Mouse (Mus musculus) c-Kit-positive CD71-positive TER-119-negative erythroid progenitor cells, embryonic 14.5 days (primary cell): ENCODE results near the gene Abl2.
A peak's percentile ranks its signal among the peaks of the same experiment; 100 is the strongest.
"Not testable (repeated sequence)": the region's sequence is repeated elsewhere in the genome, so short reads cannot be mapped to it uniquely, and the experiment has no call there.

Experiments used
- DNase-seq: peaks from one replicate; pipeline ENCODE4 v3.0.0-alpha.2; 2013; ENCODE audit warnings: low read depth

The Abl2 gene

GRCm38 (mm10) chr1:156558024-156558930 is at the start of gene Abl2:
TSS of gene Abl2 (plus strand) at chr1:156558786.
- DNase-seq: peak; percentile 72

- no peak for DNase-seq
Measured at GRCm38 (mm10) chr1:156520136-156520780, 38.3 kb upstream of the Abl2 start.

- DNase-seq: no peak
Measured at GRCm38 (mm10) chr1:156521796-156522517, 36.6 kb upstream of the Abl2 start.

GRCm38 (mm10) chr1:156523842-156524241 is 34.7 kb upstream of the Abl2 start, which contains the start of gene Gm10031:
TSS of gene Gm10031 (plus strand) at chr1:156524012.
- not testable (repeated sequence) for DNase-seq

- DNase-seq: not testable (repeated sequence)
Measured at GRCm38 (mm10) chr1:156532476-156533175, 26.0 kb upstream of the Abl2 start.

- DNase-seq: no peak
Measured at GRCm38 (mm10) chr1:156533483-156533882, 25.1 kb upstream of the Abl2 start.

GRCm38 (mm10) chr1:156533911-156534310 is 24.7 kb upstream of the Abl2 start:
- DNase-seq: no peak

- no peak for DNase-seq
Measured at GRCm38 (mm10) chr1:156537031-156537430, 21.6 kb upstream of the Abl2 start.

- no peak for DNase-seq
Measured at GRCm38 (mm10) chr1:156537701-156538100, 20.9 kb upstream of the Abl2 start.

- DNase-seq: no peak
Measured at GRCm38 (mm10) chr1:156538382-156538781, 20.2 kb upstream of the Abl2 start.

GRCm38 (mm10) chr1:156539787-156540560 is 18.6 kb upstream of the Abl2 start:
- no peak for DNase-seq

- no peak for DNase-seq
Measured at GRCm38 (mm10) chr1:156543999-156544398, 14.6 kb upstream of the Abl2 start.

- no peak for DNase-seq
Measured at GRCm38 (mm10) chr1:156558950-156559640, 509 bp downstream of the Abl2 start.

GRCm38 (mm10) chr1:156559641-156560020 is 1.0 kb downstream of the Abl2 start:
- no peak for DNase-seq

GRCm38 (mm10) chr1:156560500-156560899 is 1.9 kb downstream of the Abl2 start:
- DNase-seq: no peak

- DNase-seq: no peak
Measured at GRCm38 (mm10) chr1:156565328-156565727, 6.7 kb downstream of the Abl2 start.

GRCm38 (mm10) chr1:156566132-156566531 is 7.5 kb downstream of the Abl2 start:
- DNase-seq: peak; percentile 47

- no peak for DNase-seq
Measured at GRCm38 (mm10) chr1:156569615-156570014, 11.0 kb downstream of the Abl2 start.

- DNase-seq: no peak
Measured at GRCm38 (mm10) chr1:156572952-156573351, 14.4 kb downstream of the Abl2 start.

GRCm38 (mm10) chr1:156581149-156581548 is 22.6 kb downstream of the Abl2 start:
- DNase-seq: no peak
